Comparison of ENCODE assay signal across 9 mouse cellular contexts in the genomic region with DNA sequence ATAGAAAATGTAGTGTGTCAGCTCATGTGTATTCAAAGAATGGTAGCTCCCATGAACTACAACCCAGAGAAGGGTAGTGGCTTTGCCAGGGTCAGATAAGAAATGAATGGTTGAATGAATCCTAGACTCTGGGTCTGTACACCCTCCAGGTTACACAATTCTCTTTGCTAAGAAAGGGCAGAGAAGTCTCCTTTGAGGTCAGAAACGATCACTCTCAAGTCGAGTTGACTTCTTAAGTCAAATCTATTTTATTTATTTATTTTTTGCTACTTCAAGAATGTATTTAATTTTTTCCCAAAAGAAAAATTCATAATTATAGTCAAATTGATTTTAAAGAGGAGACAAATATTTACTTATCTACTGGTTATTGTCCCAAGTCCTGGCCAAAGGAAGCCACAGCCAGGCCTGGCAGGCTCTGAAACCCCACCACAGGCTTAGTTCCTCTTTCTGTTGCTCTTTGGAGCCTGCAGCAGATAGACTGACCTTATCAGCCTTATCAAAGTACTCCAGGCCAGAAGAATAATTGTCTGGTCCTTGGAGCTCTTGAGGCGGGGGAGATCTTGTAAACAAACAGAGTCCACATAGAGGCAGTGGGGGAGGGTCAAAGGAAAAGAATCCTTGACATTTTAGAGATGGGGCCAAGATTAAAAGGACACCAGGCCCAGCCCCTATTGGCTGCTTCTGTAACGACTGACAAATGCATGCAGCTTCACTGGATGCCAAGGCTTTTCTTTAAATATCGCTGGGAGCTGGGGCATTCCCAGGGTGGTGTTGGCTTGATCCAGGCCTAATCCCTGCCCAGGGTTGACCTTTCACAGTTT.
DNase-seq lines count a peak whose midpoint lies in the region; ATAC-seq and TF ChIP-seq lines count a peak whose summit lies in the region.
"Had no signal": no experiment of that assay in that cellular context is flagged by ENCODE, and none has a peak within 500 bp of the region (broad histone marks: within the 10 kb centered on the region; RNA-seq: fewer than 3 reads in every experiment).

No protein-coding gene starts in this region.

- 36% methylated on average over 5 of the region's 5 CpGs for WGBS in thymus, adult 2 months

- ATAC-seq in megakaryocyte progenitor cell, adult 5-6 weeks (replicated peaks; ENCODE audit: poor library complexity) = peak; percentile 47

- no peak for TF ChIP-seq CTCF in thymus, adult 2 months (IDR thresholded peaks at IDR 0.05; ENCODE audit: borderline replicate concordance, control insufficient read depth, extremely low read depth, insufficient read depth, low read length, poor library complexity)

- peaks cover 7% of the 10 kb centered on the region; the same call in 1 of the 2 replicates for H3K4me1 ChIP-seq in thymus, adult 2 months (replicated peaks; ENCODE audit: control insufficient read depth, insufficient read depth, low read length)

- TF ChIP-seq POLR2A in thymus, adult 2 months (IDR thresholded peaks at IDR 0.05; ENCODE audit: control insufficient read depth, extremely low read depth, insufficient read depth, low read length, poor library complexity) = no peak

- H3K36me3 ChIP-seq in thymus, adult 2 months (ENCODE audit: control insufficient read depth, insufficient read depth, low read length) = no peaks in the 10 kb centered on the region

- no peaks in the 10 kb centered on the region for H3K27me3 ChIP-seq in thymus, adult 2 months (ENCODE audit: control insufficient read depth, insufficient read depth, low read length)

- no peak overlapping the region for H3K4me3 ChIP-seq in thymus, adult 2 months (ENCODE audit: control insufficient read depth, insufficient read depth, low read length)

- intact Hi-C loops in gastrocnemius, postnatal 14 days (cut with DNase I; ENCODE audit: low total_unique reads) = no loop called here

- H3K27ac ChIP-seq in thymus, adult 2 months (ENCODE audit: control insufficient read depth, insufficient read depth, low read length) = no peak overlapping the region

- peak; percentile 41 to 64 for DNase-seq in gastrocnemius, adult 8-10 months (ENCODE audit: low spot score in 2 of 2)
- no peak for DNase-seq in gastrocnemius, postnatal 14 days
- DNase-seq in adrenal gland, postnatal 36 days = peak; percentile 78 to 81
- peak; percentile 38 to 53 for DNase-seq in kidney, postnatal 25 days
- DNase-seq in thymus, adult 2 months = no peak
- no peak for DNase-seq in neural tube, embryonic 10.5 days (ENCODE audit: extremely low spot score, low spot score)
- no peak for DNase-seq in cerebellum, postnatal 14 days
- DNase-seq: cerebellum, adult 11 months had no signal

Comparison
In these comparisons a context has a peak if more than half of its experiments do, and no peak if none do; other contexts are left out.
1. DNase-seq: peak in gastrocnemius, adult 8-10 months (2 of 2), adrenal gland, postnatal 36 days (2 of 2) and kidney, postnatal 25 days (2 of 2); none in gastrocnemius, postnatal 14 days (single experiment), thymus, adult 2 months (single experiment), neural tube, embryonic 10.5 days (single experiment) and cerebellum, postnatal 14 days (0 of 2).